Mouse (Mus musculus): ENCODE measurements around the gene Mtor.

DNA sequence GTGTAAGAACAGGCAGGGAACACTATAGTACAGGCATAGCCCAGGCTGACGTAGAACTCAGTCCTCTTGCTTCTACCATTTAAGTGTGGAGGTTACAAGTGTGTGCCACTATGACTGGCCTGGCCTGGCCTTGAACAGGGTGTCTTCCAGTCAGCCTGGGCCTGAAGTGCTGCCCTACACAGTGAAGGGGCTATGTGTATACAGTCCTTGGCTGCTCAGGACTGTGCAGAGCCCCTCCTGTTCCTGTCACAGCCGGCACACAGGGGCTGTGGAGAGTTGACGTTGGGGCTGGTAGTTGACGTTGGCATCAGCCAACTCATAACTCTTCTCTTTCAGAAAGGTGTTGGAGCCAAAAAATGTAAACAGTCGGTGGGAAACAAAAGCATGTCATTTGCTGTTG is 133.0 kb downstream of the Mtor start:
- TF ChIP-seq CTCF (IDR thresholded peaks at IDR 0.05; ENCODE audit: low read depth) (no peak), EP300 (IDR thresholded peaks at IDR 0.05; ENCODE audit: low read depth) (no peak)
